Mouse (Mus musculus) stomach, adult 2 months (tissue): ENCODE results near the gene B430305J03Rik. TPM values are rescaled to one million over a fixed set of nuclear protein-coding genes. Genes with fewer than 3 reads are reported as not detected.

Experiments used
- polyA plus RNA-seq: library from polyadenylated mRNA; depleted of rRNA; stranded (reverse); fragments of >200 nt; gene quantifications from 2 replicates; pipeline ENCODE4 v1.2.3, GENCODE M21; 2012; rRNA removed

Gene B430305J03Rik
- 0.03 and 0.16 TPM in 2 replicates for polyA plus RNA-seq

DNA sequence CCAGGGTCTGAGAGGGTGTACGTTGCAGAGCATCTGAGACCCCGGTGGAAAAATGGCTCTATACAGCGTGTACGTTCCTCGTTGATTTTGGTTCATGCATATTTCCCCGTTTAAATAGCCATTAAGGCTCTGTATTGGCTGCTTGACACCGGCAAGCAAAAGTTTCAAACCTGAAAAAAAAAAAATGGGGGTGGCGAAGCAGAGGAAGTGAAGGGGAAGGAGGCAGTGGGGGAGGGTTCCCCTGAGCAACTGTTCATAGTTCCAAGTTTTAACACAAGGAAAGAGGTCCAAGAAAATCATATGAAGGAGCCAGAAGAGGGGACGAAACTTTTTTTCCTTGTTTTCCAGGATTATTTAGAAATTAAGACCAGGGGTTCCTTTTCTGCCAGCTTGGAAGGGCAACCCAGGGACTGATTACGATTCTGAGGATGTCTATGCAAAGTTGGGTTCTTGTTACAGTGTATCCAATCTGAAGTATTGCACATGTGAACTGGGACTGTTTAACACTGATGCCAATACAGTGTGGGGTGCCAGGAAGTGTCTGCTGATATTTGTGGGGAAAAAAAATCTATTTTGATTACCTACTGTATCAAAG, at the start of gene B430305J03Rik:
B430305J03Rik (minus strand) TSS at position 173 of the 595 bp plus-strand sequence.

DNA sequence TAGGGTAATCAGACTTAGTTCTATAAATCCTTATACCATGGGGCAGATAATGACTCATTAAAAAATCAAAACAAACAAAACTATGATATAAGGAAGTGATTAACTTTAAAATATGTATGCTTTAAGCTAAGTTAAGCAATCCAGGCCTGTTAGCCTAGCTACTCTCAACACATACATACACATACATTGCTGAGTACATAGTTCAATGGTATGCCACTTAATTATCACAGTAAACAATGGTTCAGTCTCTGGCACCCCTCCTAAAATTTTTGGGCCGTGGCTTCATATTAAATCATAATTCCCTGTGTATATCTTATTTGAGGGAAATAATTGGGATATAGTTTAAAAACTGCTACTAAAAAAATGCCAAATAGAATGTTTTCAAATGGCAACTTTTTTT, 4.4 kb downstream of the B430305J03Rik start, which contains the start of gene Rap2b:
Rap2b (plus strand) TSS at position 301 of the 400 bp plus-strand sequence.

Other genes starting within 250 kb of the B430305J03Rik start
- 1.9 and 2.4 TPM in 2 replicates for gene Rap2b, start 4.3 kb downstream of the B430305J03Rik start, polyA plus RNA-seq